Mouse (Mus musculus) gastrocnemius, postnatal 25 days (tissue): ENCODE results near the gene Begain. TPM values are rescaled to one million over a fixed set of nuclear protein-coding genes. Genes with fewer than 3 reads are reported as not detected.
A peak's percentile ranks its signal among the peaks of the same experiment; 100 is the strongest.

ENCODE experiments used
- DNase-seq: peaks from one replicate; pipeline ENCODE4 v3.0.0; 2022
- total RNA-seq, 2 experiments: library from RNA; stranded (reverse); gene quantifications; 1 replicate in 1 of 2; 2 replicates in 1 of 2; pipeline ENCODE4 v1.2.3; 2021

Gene Begain
- total RNA-seq, 2 experiments from 2014 or later: 0.43 to 0.69 TPM

- DNase-seq: no peak
Observed at GRCm38 (mm10) chr12:109053020-109053806, 14.8 kb downstream of the Begain start.

DNA sequence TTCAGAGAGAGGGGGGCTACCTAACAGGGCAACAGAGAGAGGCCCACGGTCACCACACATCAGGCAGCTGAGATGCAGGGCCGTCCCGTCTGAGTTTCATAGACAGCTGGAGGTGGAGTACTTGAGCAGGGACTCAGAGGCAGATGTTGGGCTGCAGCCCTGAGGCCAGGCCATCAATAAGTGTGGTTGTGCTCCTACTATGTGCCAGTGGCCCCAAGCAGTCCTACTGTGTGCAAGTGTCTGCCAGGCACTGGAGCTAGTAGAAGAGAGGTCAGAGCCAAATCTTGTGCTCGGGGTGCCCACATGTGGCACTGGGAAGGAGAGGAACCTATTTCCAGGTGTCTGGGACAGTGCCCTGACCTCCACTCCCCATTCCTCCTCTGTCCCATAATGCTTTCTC lies 18.1 kb downstream of the Begain start:
- no peak for DNase-seq

DNA sequence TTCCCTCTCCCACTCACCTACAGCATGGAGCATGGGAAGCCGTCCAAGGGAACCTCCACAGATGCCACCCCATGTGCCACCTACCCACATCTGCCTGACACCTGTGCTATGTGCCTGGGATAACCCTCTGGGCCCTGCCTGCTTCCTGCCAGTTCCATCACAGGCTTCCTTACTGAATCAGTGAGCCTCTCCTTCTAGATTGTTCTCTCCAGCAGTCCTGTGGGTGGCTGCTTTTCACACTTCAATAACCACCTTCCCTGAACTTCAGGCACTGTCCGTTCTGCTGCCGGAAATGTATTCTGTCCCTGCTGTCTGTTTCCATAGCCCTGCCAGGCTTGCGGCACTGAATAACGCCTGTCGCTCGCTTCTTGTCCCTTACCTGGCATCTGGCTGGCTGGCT lies 22.4 kb downstream of the Begain start:
- no peak for DNase-seq

GRCm38 (mm10) chr12:109044497-109044896 lies 23.5 kb downstream of the Begain start:
- DNase-seq: no peak

GRCm38 (mm10) chr12:109039311-109039710 lies 28.7 kb downstream of the Begain start:
- no peak for DNase-seq

- no peak for DNase-seq
Observed at GRCm38 (mm10) chr12:109038179-109038819, 29.7 kb downstream of the Begain start.

GRCm38 (mm10) chr12:109037026-109037425 lies 31.0 kb downstream of the Begain start:
- DNase-seq: no peak

DNA sequence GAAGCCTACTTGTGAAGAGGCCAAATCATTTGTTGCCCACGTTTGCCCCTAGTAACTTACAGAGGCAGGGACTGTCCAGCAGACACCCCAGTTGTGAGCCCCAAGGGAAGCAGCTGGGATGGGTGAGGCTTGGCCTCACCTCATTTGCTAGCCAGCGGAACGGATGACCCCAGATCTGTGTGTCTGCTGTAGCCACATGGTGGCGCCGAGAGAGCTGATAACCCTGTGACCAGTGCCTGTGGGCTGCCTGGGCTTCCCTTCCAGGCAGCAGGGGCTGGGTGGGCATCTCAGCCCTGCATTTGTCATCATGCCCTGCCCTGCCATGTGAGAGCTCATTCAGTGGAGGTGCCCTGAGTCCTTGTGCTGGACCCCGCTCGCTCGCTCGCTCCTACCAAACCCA lies 44.2 kb downstream of the Begain start:
- no peak for DNase-seq

GRCm38 (mm10) chr12:109022966-109023365 lies 45.1 kb downstream of the Begain start:
- no peak for DNase-seq

DNA sequence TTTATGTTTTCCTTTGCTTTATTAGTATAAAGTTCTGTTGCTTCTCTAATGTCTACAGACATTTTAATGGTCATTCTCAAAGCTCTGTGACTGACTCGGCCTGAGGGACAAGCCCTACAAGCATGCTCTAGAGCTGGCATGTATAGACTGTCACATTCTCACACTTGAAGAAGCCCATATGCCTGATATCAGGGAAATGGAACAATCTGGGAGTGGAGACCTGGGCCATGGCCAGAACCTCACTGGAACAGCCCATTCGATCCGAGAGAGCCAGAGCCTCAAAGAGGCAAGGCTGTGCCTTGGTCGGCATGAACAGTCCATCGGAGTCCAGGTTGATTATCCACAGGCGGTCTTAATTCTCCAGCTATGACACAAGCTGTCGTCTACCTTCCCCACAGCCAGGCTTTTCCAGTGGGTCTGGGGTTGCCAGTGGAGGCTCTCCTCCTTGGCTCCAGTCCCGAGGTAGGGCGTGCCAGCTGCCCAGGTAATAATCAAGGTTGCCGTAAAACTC lies 45.8 kb downstream of the Begain start:
- DNase-seq: no peak

- no peak for DNase-seq
Observed at GRCm38 (mm10) chr12:109010070-109010649, 57.9 kb downstream of the Begain start.

GRCm38 (mm10) chr12:109002978-109003377 lies 65.0 kb downstream of the Begain start:
- DNase-seq: no peak

- DNase-seq: no peak
Observed at GRCm38 (mm10) chr12:108997249-108997648, 70.8 kb downstream of the Begain start.

GRCm38 (mm10) chr12:108995976-108996636 lies 71.9 kb downstream of the Begain start:
- no peak for DNase-seq

DNA sequence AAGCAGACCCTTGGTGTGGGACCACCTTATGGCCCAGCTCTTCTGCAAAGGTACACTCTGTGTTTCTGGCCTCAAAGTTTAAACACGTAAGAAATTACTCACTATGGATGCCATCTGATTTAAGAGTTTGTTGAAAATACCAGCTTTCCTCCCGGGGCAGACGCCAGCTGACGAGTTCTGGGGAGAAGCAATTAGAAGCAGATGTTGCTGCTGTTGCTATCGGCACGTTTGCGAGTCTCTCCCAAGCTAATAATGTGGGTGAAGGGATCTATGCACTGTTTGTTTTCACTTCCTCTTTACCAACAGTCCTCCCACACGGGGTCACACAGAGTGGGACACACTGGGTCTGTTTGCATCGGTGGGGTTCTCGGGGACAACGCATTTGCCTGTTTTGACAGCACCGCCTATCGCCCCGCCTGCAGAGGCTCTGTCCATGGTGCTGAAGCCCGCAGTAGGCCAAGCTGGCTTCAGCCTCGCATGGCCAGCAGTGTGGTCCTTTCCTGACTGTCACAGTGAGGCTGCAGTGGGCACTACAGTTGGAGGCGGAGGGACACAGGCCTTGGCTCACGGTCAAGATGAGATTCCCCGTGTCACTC lies 73.5 kb downstream of the Begain start:
- DNase-seq: peak; percentile 62

- DNase-seq: no peak
Observed at GRCm38 (mm10) chr12:108993046-108993445, 75.0 kb downstream of the Begain start.

DNA sequence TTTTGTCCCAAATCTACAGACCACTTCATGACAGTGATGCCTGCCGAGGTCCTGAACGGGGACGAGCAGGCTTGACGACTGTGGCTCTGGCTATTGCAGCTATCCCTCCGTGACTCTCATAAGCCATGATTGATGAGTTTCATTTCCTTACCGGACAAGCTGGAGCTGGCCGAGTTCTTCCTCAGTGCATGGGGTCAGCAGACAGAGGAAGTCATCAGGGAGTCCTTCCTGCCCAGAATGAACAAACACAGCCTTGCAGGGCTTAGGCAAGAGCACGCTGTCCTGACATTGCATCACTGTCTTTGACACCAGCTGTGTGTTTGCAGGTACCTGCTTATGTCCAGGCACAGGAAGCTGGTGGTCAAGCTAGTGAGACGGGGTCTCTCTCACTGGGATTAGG lies 77.6 kb downstream of the Begain start:
- DNase-seq: no peak

DNA sequence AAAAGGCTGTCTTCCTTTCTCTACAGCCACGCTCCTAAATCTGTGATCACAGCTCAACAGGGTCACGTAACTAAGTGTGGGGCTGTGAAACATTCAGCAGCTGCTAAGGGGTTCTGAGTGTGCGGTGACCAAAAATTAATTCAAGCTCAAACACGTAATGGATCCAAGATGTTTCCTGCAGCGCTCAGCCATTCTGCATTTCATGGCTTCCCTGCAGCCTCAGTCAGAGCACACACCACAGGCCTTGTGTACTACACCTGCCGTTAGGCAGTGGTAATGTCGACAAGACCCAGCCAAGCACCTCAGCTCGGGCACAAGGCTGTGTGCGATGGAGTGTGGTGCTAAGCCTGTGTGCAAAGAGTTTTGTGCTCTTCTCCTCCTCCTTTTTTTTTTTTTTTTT lies 80.6 kb downstream of the Begain start:
- DNase-seq: no peak

DNA sequence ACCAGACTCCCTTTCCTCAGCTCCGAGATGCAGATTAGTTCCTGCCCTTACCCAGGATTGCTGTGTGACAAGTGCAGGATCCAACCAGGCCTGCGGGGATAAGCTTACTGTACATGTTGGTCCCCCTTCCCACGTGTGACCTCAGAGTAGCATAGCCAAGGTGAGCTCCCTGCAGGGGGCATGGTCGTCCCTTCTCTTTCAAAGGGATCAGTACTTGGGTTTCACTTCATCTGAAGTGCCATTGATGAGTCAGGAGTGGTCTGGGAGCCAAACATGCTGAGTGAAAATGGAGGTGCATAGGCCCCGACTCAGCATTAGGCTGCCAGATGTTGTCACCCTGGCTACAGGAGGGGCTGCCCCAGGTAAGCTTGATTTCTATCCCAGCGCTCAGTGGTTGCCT lies 83.0 kb downstream of the Begain start:
- no peak for DNase-seq

DNA sequence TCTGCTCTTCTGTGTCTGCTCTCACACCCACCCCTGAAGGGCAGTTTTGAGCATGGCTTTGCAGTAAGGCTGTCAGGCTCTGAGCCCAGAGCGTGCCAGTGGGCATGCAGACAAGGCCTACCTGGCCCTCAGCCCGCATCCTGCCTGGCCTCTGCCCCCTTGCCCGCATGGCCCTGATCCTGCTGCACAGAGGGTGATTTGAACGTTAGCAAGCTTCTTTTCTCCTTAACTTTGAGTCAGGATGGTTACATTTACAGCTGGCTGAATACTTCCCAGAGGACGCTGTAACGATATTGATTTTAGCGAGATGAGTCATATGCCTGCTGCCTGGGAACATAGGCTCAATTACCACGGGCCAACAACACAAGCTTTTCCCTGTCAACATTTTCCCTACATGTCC lies 83.5 kb downstream of the Begain start:
- DNase-seq: no peak

- no peak for DNase-seq
Observed at GRCm38 (mm10) chr12:108983496-108983895, 84.5 kb downstream of the Begain start.

DNA sequence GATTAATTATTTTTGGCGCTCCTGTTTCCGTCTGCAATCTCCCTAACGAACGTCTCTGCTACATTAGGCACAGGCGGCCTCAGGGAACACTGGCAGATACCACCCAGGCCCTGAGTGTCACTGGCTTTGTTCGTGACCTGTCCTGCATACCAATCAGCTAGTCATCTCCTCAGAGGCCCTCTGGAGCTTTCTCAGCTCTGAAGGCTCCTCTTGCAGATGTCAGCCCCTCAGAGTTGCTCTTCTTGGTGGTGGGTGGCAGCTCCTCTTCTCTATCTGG lies 85.4 kb downstream of the Begain start:
- DNase-seq: no peak
